Mouse (Mus musculus) neutrophil, adult 5-6 weeks (primary cell): ENCODE results near the gene Wif1. TPM values are rescaled to one million over a fixed set of nuclear protein-coding genes. Genes with fewer than 3 reads are reported as not detected.

Experiments
- ATAC-seq: fragments of 151-379, 151-347 bp; 2 replicates; pipeline ENCODE4 v1.8.0; 2017; ENCODE audit warnings: mild to moderate bottlenecking, moderate TSS enrichment; ENCODE audit not compliant: insufficient number of reproducible peaks, poor library complexity, low FRiP score, severe bottlenecking; ENCODE audit errors: extremely low read depth
- total RNA-seq: library from RNA; stranded (forward); fragments of 200-1000 nt; gene quantifications from 2 replicates; pipeline ENCODE4 v1.2.3, GENCODE M21; 2017

Wif1 gene
- not detected in 2 replicates for total RNA-seq

DNA sequence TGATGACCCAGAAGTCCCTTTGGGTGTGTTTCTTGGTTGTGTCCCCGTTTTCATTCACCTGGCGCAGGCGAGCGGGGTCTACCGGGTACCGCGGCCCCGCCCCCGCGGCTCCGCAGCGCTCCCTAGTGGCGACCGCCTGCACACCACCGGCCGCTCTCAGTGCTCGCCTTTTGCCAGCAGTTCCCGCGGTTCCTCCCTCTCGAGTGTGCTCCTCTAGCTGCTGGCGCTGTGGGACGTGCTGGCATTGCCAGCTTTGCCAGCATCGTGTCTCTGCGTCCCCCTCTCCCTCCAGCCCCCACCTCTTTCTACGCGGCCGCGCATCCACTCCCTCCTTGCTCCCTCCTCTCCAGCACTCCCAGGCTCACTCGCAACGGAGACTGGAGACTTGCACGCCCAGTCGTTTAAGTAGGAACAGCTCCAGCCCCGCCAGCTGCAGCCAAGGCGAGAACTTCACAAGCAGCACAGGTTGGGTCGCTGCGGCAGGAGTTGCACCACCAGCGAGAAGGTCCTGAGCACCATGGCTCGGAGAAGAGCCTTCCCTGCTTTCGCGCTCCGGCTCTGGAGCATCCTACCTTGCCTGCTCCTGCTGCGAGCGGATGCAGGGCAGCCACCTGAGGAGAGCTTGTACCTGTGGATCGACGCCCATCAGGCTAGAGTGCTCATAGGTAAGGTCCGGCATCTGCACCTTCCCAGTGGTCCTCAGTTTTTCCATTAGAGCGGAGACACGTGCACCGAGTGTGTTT is at the start of gene Wif1:
Gene Wif1, plus strand, starts transcription at position 135 of the 743 bp plus-strand sequence.
- peak; percentile 50; the same call in 1 of the 2 replicates for ATAC-seq

- no peak for ATAC-seq
These were observed 31.6 kb upstream of the Wif1 start for GRCm38 (mm10) chr10:121002135-121002534.

DNA sequence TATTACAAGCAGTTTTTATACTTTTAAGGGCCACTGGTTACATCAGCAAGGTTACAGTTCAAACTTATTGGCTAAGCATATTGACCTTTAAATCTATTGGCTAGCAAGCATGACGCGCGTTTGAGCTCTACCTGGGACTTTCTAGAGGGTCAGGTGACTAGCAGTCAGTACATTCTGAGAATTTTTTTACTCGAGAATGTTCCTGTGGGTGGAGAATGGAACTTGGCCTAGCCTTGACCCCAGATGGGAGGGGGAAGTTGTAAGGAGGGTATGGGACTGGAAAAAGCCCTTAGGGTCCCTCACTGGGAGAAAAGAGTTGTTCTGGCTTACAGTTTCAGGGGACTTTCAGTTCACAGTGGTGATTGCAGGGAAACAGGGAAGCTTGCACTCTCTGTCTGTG is 22.3 kb upstream of the Wif1 start:
- ATAC-seq: no peak

DNA sequence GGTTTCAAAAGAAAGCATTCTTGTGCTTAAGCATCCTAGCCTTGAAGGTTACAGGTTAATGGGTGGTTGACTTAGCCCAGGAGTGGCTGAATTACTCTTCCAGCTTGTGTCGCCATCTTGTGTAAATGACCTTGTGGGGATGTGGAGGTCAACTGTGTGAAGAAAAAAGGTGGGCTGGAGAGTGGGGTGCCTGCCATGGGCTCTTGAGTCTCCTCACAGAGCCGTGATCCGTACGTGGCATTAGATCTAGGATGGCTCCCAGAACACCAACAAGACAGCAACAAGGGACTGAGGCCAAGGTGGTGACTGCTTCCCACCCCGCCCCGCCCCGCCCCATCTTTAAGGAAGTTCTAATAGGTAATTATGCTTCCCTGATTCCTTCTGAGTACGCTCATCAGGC is 17.5 kb upstream of the Wif1 start:
- ATAC-seq: no peak

DNA sequence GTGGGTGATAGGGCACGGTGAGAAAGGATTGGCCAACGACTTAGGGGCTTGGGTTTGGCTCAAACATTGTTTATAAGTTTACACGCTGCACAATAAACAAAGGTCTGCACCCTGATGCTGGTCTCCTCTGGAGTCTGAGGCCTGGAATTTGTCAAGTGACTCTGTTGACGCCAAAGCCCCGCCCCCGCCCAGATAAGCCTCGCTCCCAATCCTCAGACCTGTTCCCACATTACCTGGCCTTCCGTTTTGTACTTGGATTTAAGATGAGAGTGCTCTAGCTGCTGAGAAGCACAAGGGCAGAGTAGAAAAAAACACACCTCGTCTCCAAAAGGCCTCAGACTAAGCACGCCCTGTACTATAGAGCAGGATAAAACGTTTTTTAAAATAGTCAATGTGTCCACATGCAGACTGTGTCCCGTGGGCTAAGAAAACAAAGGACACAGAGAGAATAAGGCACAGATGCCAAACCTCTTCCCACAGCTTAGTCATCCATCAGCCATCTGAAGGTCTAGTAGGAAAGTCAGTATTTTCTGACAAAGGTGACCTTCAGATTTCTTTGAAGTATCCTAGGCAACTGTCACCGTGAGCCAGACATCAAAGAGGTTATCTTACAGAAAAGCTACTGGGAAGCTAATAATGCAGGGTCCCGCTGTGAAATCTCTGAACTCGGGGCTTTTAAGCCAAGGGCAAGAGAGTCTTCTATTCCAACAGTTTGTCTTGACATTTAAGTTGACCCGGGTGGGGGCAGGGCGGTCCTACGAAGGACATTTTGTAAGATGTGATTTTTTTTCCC is 16.9 kb upstream of the Wif1 start:
- no peak for ATAC-seq

GRCm38 (mm10) chr10:121022951-121023350 is 10.8 kb upstream of the Wif1 start:
- no peak for ATAC-seq

GRCm38 (mm10) chr10:121031802-121032201 is 2.0 kb upstream of the Wif1 start:
- no peak for ATAC-seq

DNA sequence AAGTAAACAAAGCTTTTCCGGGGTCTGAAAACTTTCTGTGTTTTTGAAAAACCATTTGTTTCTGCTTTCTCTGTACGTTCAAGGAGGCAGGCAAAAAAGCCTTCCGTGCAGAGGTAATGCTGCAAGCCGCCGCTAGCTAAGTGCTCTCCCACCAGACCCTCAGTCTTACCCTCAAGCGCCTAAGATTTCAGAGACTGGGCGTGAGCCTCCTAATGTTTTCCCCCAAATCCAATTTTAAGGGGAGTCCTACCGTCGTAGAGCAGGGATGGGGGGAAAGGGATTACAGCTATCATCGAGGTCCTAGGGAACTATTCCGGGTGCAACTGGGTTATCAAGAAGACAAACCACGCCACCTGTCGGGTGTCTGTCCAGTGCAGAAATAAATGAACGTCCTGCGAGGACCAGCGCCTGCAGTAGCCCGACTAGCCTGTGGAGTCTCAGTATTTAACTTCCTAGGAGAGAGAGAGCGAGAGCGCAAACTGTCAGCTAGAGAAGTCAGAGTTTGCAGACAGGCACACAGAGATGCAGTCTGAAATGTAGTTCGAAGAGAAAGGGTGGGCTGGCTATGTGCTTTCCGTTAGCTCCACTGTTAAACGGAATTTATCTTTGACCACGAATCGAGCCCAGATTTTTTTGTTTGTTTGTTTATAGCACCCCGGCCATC is 500 bp upstream of the Wif1 start:
- ATAC-seq: peak; percentile 76

- ATAC-seq: no peak
These were observed 798 bp downstream of the Wif1 start for GRCm38 (mm10) chr10:121034569-121034947.

- ATAC-seq: no peak
These were observed 5.0 kb downstream of the Wif1 start for GRCm38 (mm10) chr10:121038556-121039284.

DNA sequence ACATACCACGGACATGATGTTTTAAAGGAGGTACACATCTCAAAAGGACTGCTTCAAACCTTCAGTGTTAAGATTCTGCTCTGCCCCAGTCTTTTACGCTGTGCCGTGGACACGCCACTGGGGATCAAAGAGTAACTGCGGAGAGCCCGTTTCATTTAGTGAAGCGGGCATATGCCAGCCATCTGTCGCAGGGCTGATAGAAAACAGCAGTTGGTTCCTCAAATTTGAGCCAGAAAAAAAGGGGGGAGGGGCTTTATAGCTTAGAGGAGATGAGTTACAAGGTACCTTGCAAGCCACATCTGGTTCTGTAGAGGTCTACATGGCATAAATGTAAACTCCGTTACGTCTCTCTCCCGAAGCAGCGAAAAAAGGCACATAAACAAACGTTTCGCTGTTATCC is 7.2 kb downstream of the Wif1 start:
- ATAC-seq: no peak

DNA sequence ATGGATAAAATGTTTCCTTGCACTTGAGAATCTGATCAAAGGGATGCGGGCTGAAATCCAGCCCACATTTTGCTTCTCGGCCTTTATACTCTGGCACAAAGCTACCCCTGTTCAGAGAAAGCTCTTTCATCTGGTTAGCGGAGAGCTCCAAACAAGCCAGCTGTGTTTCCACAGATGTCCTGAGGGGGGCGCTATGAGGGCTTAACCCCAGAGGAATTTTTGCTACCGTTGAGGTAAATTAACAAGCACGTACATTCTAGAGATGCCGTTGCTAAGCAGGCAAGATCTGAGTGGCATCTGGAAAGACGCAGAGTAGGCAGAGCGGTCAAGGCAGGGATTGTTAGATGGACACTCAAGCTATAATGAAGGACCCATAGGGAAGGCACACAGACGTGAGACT is 13.7 kb downstream of the Wif1 start:
- ATAC-seq: no peak

GRCm38 (mm10) chr10:121052076-121052475 is 18.3 kb downstream of the Wif1 start:
- no peak for ATAC-seq

DNA sequence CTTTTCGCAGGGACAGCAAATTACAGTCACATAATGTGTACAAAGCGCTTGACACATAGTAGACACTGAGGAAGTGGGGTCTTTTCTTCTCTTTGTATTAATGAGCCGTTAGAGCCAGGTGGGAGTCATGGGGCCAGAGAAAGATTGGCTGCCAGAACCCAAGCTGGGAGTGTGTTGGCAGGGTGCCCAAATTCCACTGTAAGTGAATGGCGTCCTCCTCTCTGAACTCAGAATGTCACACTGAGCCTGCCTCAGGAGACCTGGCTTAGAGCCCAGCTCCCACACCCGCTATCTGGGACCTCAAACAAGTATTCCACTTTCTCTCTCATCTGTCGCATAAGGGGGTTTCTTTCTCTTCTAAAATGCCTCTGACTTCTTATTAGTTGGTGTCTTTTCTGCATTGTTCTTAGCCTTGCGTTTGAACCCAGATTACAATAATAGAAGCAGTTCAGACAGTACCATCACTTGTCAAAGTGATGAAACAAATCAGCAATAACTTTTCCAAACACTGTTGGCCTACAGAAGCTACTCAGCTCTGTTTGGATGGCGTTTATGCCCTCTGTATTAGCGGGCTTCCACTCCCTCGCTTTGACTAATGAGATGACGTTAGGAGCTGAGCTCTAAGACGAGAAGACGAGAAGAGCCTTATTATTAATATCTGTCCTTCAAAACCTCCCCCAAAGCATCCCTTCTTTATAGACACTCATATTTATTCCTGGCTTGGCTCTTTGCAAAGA is 21.9 kb downstream of the Wif1 start:
- no peak for ATAC-seq

DNA sequence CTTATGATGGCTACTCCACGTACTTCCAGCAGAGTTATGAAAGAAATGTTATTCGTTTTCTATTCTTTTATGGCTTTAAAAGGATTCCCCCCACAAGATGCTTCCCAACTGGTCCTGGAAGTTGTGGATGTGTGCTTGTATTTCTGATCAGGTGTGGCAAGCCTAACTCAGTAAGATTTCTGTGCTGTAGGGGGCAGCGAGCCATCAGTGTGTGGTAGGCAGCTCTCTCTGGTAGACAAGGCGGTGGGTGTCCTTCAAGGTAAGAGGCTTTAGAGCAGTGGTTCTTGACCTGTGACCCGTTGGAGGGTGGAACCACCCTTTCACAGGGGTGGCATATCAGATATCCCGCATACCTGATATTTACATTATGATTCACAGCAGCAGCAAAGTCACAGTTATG is 23.1 kb downstream of the Wif1 start:
- ATAC-seq: no peak

GRCm38 (mm10) chr10:121059043-121060003 is 25.6 kb downstream of the Wif1 start:
- ATAC-seq: no peak

- no peak for ATAC-seq
These were observed 27.6 kb downstream of the Wif1 start for GRCm38 (mm10) chr10:121061336-121061835.
